Mouse (Mus musculus) heart, adult 8-10 months (tissue): ENCODE measurements around the gene Plxdc2. TPM values are rescaled to one million over a fixed set of nuclear protein-coding genes. Genes with fewer than 3 reads are reported as not detected.

Experiments used
- DNase-seq: peaks from one replicate; pipeline ENCODE4 v3.0.0; 2022; ENCODE audit warnings: low spot score
- total RNA-seq, 4 experiments: library from RNA; stranded (reverse); gene quantifications; 2 replicates each; pipeline ENCODE4 v1.2.4; 2022

The Plxdc2 gene
- total RNA-seq, 4 experiments from 2014 or later: 16.7 to 20.7 (median 18.2) TPM

DNA sequence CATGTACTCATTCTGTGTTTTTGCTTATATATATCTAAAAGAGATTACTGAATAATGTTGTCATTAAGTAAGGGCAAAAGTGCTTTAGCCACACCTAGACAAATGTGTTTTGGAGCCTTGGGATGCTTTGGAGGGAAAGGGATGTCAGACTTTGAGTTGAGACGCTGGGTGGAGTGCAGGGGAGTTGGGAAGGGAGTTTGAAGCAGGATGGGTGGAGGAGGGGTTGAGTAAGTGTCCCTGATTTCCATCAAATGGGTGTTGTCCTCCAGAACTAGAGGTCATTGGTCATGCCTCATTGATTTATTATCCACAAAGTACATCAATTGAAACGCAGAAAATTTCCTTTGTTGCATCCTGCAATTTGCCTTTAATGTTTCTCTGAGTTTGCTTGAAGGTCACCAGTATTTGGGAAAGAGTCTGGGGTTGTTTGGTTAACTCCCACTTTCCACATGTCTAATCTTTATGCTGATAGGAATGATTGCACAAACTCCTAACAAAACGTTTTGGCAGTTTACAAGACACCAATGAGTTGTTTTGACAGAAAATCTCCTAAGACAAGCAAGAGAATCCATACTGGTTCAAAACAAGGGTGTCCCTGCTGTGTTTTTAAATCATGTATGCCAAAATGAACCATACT lies 58.4 kb downstream of the Plxdc2 start:
- no peak for DNase-seq

DNA sequence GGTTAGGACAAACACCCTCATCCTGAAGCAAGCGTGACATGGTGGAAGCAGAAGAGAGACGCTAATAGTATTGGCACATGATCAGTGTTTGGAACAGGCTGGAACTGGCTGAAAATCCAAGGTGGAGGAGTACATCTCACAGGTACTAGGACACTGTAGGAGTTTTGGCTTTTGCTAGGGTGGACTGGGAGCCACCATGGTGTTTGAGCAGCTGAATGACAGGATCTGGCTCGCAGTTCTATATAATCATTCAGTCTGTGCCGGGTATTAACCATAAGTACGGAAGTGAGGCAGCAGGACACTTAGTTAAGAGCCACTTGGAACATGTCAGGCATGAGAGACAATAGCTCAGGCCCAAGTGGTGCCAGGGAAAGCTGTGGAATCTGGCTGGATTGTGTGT lies 82.9 kb downstream of the Plxdc2 start:
- DNase-seq: no peak

- DNase-seq: peak; percentile 16
These were observed 86.5 kb downstream of the Plxdc2 start for GRCm38 (mm10) chr2:16442643-16443042.

- DNase-seq: no peak
These were observed 91.8 kb downstream of the Plxdc2 start for GRCm38 (mm10) chr2:16447936-16448335.

DNA sequence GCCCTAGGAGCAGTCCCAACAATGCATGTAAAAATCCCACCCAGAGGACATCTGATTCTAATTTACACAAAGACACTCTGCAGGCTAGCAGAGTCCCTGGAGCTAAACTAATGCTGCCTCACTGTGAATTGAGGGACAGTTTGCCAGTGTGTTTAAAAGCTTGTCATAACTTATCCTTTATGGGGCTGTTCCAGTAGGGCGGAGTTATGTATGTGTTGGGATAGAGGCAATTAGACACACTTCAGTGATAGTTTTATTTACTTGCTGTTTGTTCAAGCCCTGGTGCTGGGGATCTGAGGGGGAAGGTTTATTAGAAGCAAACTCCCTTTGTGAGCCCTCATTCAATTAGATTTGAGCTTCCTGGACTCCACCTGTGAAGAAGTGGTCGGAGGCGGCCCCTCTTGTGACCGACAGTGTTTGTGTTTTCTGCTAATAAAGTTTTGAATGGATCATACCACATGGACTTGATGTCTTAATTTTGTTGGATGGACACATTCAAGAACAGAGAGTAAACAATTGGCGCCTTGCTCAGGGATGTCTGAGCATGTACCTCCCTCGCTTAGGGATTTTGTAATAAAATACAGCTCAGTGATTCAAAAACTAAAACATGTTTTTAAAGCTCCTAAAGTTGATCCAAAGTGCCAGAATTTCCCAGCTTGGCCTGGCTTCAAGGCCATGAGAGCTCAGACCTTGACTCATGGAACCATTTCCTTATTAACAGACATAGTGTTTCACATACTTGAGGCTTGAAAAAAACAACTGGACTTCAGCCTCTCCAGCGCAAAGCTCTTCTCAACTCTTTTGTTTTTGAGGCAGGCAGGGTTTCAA lies 94.9 kb downstream of the Plxdc2 start:
- peak; percentile 69 for DNase-seq

- no peak for DNase-seq
These were observed 95.5 kb downstream of the Plxdc2 start for GRCm38 (mm10) chr2:16451666-16452009.

- no peak for DNase-seq
These were observed 96.0 kb downstream of the Plxdc2 start for GRCm38 (mm10) chr2:16452080-16452479.

DNA sequence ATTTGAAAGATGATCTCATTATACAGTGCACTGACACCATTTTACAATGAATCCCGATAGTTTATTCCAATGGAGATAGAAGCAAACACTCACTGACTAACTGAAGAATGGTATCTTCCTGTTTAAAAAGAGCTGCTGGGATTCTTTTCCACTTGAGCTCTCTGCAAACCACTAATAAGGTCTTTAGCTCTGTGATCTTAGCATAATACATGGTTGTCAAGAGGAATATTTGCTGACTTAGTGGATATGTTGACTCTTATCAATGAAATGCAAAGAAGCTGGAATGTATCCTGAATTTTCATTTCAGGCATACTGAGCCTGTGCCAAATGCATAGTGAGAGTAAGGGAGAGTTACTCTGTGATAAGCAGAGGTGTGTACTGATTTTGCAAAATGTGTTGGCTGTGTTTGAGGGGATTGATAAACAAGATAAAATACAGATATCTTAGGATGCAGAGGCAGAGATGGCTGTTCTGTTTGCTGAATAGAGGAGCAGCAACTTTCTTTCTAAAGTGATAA lies 100.2 kb downstream of the Plxdc2 start:
- DNase-seq: no peak

DNA sequence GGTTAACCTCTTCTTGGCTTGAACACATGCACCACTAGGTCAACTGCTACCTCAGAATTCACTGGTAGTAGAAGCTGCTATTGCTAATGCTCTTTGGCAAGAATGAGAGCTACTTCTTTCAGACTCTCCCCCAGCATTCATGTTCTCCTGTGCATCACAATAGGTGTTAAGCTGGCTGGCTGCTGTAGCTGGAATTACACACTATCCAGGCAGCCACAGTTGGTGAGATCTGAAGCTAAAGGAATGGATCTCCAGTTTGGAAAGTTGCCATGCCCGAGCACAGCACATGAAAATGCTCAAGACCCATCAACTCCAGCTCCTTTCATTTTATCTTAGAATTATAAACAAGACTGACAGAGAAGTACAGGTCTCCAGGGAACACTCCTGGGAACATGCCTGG lies 103.4 kb downstream of the Plxdc2 start:
- DNase-seq: no peak

DNA sequence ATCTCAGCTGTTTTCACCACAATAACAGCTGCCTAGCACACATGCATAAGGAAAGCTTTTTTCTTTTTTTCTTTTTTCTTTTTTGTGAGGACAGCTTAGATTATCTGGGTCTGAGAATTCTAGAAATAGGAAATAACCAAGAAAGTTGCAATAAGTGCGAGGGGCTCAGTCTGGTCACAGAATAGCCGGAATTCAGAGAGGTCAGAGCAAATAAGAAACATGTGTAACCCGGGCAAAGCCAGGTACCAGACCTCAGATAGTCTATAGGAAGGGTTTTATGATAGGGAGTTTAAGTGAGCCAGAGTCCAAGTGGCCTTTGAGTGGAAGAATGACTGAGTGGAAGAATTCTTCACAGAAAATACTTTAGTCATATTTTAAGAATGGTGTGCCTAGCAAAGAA lies 114.0 kb downstream of the Plxdc2 start:
- no peak for DNase-seq

DNA sequence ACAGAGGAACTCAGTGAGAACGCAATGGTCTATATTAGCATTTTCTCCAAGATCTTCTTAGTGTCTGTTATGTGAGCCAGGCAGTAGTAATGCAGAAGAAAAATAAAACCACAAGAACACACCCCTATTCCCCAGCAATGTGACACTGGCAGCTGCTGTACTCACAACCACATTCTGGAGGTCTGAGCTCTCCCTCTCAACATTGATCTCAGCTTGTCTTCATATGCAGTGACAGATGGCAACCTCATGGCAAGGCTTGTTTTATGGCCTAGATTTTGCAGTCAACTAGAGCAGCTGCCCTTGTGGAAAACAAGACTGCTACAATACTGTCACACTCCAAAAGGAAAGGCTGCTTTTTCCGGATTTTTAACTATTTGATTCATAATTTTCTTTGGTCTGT lies 127.8 kb downstream of the Plxdc2 start:
- DNase-seq: no peak

DNA sequence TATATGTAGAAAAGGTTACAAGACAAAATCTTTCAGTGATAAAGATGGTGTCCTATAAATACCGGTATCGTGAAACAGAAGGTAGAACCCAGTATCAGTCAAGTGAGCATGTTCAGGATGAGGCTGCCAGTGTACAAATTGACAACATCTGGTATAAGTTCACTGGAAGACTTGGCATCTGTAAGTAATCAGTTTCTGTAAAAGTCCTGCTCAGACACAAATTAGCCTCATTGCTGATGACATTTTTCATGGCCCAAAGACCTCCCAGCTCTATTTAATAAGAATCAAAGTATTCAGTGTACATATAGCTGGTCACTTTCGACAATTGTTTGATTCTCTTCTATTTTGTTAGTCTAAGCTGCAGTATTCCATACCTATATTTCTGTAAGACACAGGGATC lies 129.9 kb downstream of the Plxdc2 start:
- no peak for DNase-seq

- DNase-seq: peak; percentile 9
These were observed 135.1 kb downstream of the Plxdc2 start for GRCm38 (mm10) chr2:16491242-16491641.

DNA sequence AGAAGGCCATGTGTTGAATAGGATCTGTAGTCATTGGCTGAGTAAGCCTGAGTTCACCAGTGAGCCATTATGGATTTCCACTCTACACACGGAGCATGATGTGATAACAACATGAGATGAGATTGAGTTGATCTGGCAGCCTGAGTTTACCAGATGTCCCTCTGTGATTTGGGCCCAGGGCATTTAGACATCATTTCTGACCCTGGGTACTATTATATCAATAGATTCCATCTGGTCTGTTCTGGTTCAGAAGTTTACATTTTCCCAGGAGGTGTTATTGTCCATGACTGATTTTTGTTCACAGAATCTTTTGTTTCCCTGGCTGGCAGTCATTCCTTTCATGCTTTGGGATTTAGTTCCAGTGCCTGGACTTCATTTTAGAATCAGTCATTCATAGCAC lies 146.7 kb downstream of the Plxdc2 start:
- no peak for DNase-seq

DNA sequence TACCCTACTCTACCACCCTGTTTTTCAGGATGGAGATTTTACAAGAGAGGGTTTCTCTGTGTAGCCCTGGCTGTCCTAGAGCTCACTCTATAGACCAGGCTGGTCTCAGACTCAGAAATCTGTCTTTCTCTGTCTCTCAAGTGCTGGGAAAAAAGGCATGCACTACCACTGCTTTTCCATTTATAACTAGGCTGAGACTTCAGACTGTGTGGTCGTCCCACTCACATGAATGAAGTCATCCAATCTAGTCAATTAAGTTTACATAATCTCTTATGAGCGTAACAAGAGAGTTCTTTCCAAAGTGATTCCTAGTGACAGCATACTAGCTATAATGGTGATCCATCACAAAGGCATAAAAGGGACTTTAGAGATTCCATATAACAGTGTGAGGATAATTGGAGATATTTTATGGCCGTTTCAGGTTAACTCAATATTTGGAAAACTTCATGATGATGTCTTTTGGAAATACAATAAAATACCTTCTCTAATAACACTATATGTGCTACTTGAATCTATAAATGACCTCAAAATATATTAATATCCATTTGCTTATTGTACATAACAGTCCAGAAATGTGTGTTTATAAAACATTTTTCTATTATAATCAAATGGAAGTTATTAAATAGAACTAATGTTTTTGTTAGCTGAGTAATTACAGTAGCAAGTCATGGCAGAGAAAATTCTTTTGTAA lies 151.6 kb downstream of the Plxdc2 start:
- DNase-seq: no peak

DNA sequence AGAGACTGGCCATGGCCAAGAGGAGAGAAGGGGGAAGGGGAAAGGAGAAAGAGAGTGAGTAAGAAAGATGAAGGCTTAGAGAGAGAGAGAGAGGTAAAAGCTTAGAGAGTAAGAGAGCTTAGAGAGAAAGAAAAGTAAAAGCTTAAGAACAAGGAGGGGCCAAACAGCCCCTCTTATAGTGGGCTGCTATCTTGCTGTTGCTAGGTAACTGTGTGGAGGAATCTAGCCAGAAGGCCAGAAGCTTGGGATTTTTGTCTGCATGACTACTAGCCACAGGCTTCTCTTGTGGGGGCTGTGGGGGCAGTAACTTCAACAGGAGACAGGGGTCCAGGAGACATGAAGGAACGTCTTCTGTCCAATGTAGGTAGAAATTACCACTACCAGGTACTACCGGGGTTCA lies 162.0 kb downstream of the Plxdc2 start:
- DNase-seq: no peak

GRCm38 (mm10) chr2:16523427-16523826 lies 167.3 kb downstream of the Plxdc2 start:
- DNase-seq: peak; percentile 7

DNA sequence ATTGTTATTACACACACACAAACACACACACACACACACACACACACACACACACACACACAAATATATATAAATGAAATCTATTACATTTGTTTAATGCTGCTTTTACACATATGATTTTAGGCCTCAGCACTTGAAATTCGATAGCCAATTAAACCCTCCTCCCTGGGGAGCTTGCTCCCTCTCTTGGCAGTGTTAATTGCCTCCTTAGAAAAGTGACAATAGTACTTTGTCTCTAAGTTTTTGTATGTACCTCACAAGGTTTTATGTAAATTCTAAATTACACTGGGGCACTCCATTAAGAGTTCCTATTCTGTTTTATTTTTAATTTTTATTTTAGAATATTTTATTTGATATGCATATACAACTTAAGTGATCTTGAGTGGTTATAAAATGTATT lies 176.1 kb downstream of the Plxdc2 start:
- DNase-seq: no peak

DNA sequence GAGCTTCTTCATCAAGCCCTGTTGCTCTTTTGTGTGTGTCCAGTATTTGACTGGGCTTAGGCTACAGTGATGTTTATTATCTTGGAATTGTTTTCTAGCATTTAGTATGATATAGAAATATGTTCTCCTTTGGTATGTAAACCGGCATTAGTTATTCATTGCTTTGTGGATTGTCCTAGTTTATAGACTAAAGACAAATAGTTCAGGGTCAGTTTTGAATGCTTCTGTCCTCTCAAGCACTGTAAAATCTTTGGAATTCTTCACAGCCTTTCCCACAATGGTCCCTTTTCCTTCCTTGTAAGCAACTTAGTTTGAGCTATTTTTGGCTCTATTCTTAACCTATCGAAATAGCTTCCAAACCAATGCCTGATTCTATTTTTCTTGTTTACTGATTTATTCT lies 178.5 kb downstream of the Plxdc2 start:
- no peak for DNase-seq

DNA sequence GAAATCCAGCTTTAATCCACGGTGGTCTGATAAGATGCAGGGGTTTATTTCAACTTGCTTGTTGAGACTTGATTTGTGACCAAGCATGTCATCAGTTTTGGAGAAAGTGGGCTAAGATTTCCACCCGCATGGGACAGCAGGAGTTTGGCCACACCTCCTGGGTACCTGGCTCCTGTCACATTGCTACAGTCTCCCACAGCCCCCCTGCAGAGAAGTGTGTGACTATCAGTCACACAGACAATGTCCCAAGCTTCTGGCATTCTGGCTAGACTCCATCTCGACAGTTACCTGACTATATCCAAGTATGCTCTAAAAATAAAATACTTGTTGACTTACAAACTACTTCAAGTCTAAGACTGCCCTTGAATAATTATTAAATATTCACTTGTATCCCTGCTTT lies 185.1 kb downstream of the Plxdc2 start:
- no peak for DNase-seq

GRCm38 (mm10) chr2:16545207-16545606 lies 189.1 kb downstream of the Plxdc2 start:
- DNase-seq: no peak

GRCm38 (mm10) chr2:16559287-16559686 lies 203.2 kb downstream of the Plxdc2 start:
- no peak for DNase-seq

DNA sequence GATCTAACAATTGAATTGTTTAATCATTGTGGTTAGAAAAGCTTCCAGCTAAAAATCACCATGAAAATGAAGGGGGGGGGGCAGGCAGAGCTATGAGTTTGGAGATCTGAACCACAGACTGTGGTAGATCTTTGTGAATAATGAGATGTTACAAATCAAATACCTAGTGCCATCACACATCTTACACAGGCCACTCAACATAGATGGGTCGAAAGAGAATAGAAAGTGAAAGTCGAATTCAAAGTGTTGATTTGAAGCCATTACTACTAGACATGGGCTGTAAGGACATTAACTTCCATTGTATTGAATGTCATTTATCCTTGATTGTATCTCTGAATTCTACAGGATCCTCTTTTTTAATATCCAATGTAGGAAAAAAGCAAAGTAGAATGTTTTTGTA lies 212.2 kb downstream of the Plxdc2 start:
- DNase-seq: no peak
